Mouse (Mus musculus): ENCODE data around the gene Ctnnd1.

DNA sequence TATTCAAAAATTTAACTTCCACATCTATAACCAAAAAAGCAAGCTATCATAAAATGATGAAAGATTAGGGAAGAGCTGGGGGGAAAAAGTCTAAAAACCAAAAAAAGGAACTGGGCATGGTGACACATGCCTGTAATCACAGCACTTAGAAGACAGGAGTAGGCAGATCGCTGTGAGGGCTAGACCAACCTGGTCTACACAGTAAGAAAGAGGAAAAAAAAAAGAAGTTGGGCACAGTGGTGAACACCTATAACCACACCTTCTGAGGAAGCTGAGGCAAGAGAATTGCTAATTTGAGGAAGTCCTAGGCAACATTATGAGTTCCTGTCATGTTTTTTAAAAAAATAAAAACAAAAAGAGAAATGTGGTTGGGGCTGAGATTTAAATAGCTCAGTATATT, 5.3 kb upstream of the Ctnnd1 start:
- TF ChIP-seq POLR2A (IDR thresholded peaks at IDR 0.05; ENCODE audit: extremely low read depth, insufficient read depth, low read length) (no peak), CTCF (IDR thresholded peaks at IDR 0.05; ENCODE audit: extremely low read depth, insufficient read depth, low read length) (no peak)

Data from cortical plate, adult 2 months (tissue).